Mouse (Mus musculus) yolk sac, embryonic 10.5 days (tissue): ENCODE measurements around the gene Myl7.
"Not testable (repeated sequence)": the region's sequence is repeated elsewhere in the genome, so short reads cannot be mapped to it uniquely, and the experiment has no call there.

Experiments
- DNase-seq: peaks from one replicate; pipeline ENCODE4 v3.0.0-alpha.2; 2017; ENCODE audit warnings: low spot score

Myl7 gene

GRCm38 (mm10) chr11:5898531-5898930 lies at the start of gene Myl7:
TSS of gene Myl7 (minus strand) at chr11:5898782.
- DNase-seq, result no peak

GRCm38 (mm10) chr11:5947796-5948195 lies 49.2 kb upstream of the Myl7 start:
- DNase-seq, result no peak

GRCm38 (mm10) chr11:5945096-5945495 lies 46.5 kb upstream of the Myl7 start:
- DNase-seq, result no peak

- no peak for DNase-seq
These were observed 44.4 kb upstream of the Myl7 start for GRCm38 (mm10) chr11:5942966-5943365.

- not testable (repeated sequence) for DNase-seq
These were observed 35.9 kb upstream of the Myl7 start for GRCm38 (mm10) chr11:5934531-5934930.

GRCm38 (mm10) chr11:5931947-5932346 lies 33.4 kb upstream of the Myl7 start:
- DNase-seq, result not testable (repeated sequence)

- no peak for DNase-seq
These were observed 32.0 kb upstream of the Myl7 start for GRCm38 (mm10) chr11:5930578-5930977.

- no peak for DNase-seq
These were observed 28.2 kb upstream of the Myl7 start for GRCm38 (mm10) chr11:5926696-5927220.

GRCm38 (mm10) chr11:5924699-5925098 lies 26.1 kb upstream of the Myl7 start:
- no peak for DNase-seq

GRCm38 (mm10) chr11:5920323-5920960 lies 21.9 kb upstream of the Myl7 start:
- no peak for DNase-seq

- DNase-seq, result no peak
These were observed 21.0 kb upstream of the Myl7 start for GRCm38 (mm10) chr11:5919606-5920005.

- DNase-seq, result no peak
These were observed 19.5 kb upstream of the Myl7 start for GRCm38 (mm10) chr11:5918111-5918510.

GRCm38 (mm10) chr11:5916178-5916548 lies 17.6 kb upstream of the Myl7 start:
- no peak for DNase-seq

GRCm38 (mm10) chr11:5915429-5916177 lies 17.0 kb upstream of the Myl7 start:
- DNase-seq, result no peak

GRCm38 (mm10) chr11:5914940-5915339 lies 16.4 kb upstream of the Myl7 start:
- no peak for DNase-seq

GRCm38 (mm10) chr11:5913936-5914335 lies 15.4 kb upstream of the Myl7 start:
- DNase-seq, result no peak

GRCm38 (mm10) chr11:5913256-5913655 lies 14.7 kb upstream of the Myl7 start:
- DNase-seq, result no peak

- DNase-seq, result peak; percentile 31
These were observed 14.1 kb upstream of the Myl7 start for GRCm38 (mm10) chr11:5912635-5913034.

- no peak for DNase-seq
These were observed 10.1 kb upstream of the Myl7 start for GRCm38 (mm10) chr11:5908642-5909041.

GRCm38 (mm10) chr11:5907096-5907495 lies 8.5 kb upstream of the Myl7 start:
- no peak for DNase-seq

GRCm38 (mm10) chr11:5905778-5906518 lies 7.4 kb upstream of the Myl7 start:
- DNase-seq, result no peak

GRCm38 (mm10) chr11:5904871-5905270 lies 6.3 kb upstream of the Myl7 start:
- DNase-seq, result no peak

- DNase-seq, result no peak
These were observed 5.8 kb upstream of the Myl7 start for GRCm38 (mm10) chr11:5904357-5904756.
